Mouse (Mus musculus): ENCODE data around the gene Mlx. TPM values are rescaled to one million over a fixed set of nuclear protein-coding genes. Genes with fewer than 3 reads are reported as not detected.

The Mlx gene
- total and polyA plus RNA-seq, 3 experiments: 18.1 to 23.0 (median 21.3) TPM

GRCm38 (mm10) chr11:101130056-101130756 lies 43.1 kb downstream of the Mlx start:
- Histone ChIP-seq H3K36me3 (ENCODE audit: control insufficient read depth, insufficient read depth, low read length) (no peaks in the 10 kb centered on the region), H3K9ac (ENCODE audit: low read depth, low read length) (no peak overlapping the region; the same call in 1 of the 2 replicates), H3K27ac (peak overlapping the region; percentile 82), H3K4me1 (ENCODE audit: control insufficient read depth, insufficient read depth, low read length) (no peaks in the 10 kb centered on the region; the same call in 1 of the 2 replicates), H3K79me2 (replicated peaks; ENCODE audit: control insufficient read depth, insufficient read depth, low read length) (no peaks in the 10 kb centered on the region), H3K4me3 (no peak overlapping the region), H3K27me3 (ENCODE audit: control insufficient read depth, insufficient read depth, low read length) (no peaks in the 10 kb centered on the region)
- 25% methylated on average over 18 of the region's 18 CpGs for WGBS
- intact Hi-C loops (cut with DNase I): no loop called here
- peak; percentile 66 to 84 for DNase-seq
- TF ChIP-seq POLR2A (IDR thresholded peaks at IDR 0.05; ENCODE audit: insufficient read depth, low read depth, low read length) (peak; percentile 19; the same call in 1 of the 2 replicates), CTCF (IDR thresholded peaks at IDR 0.05) (no peak), EP300 (IDR thresholded peaks at IDR 0.05; ENCODE audit: insufficient read depth, low read depth, low read length) (peak; percentile 79)

- Histone ChIP-seq H3K9ac (ENCODE audit: low read depth, low read length) (no peak overlapping the region), H3K27me3 (ENCODE audit: control insufficient read depth, insufficient read depth, low read length) (no peaks in the 10 kb centered on the region), H3K4me1 (ENCODE audit: control insufficient read depth, insufficient read depth, low read length) (no peaks in the 10 kb centered on the region; the same call in 1 of the 2 replicates), H3K27ac (no peak overlapping the region), H3K4me3 (no peak overlapping the region), H3K79me2 (replicated peaks; ENCODE audit: control insufficient read depth, insufficient read depth, low read length) (no peaks in the 10 kb centered on the region), H3K36me3 (ENCODE audit: control insufficient read depth, insufficient read depth, low read length) (no peaks in the 10 kb centered on the region)
- intact Hi-C loops (cut with DNase I): no loop called here
- 93% methylated on average over 2 of the region's 2 CpGs for WGBS
- no peak for DNase-seq
- TF ChIP-seq EP300 (IDR thresholded peaks at IDR 0.05; ENCODE audit: insufficient read depth, low read depth, low read length) (no peak), CTCF (IDR thresholded peaks at IDR 0.05) (no peak), POLR2A (IDR thresholded peaks at IDR 0.05; ENCODE audit: insufficient read depth, low read depth, low read length) (no peak)
Observed at GRCm38 (mm10) chr11:101131187-101131586, 44.1 kb downstream of the Mlx start.

- peak; percentile 52 for TF ChIP-seq CTCF (IDR thresholded peaks at IDR 0.05)
- TF ChIP-seq EP300 (IDR thresholded peaks at IDR 0.05; ENCODE audit: insufficient read depth, low read depth, low read length): no peak
- intact Hi-C loops (cut with DNase I): no loop called here
- no peak for DNase-seq
- no peaks in the 10 kb centered on the region for H3K79me2 ChIP-seq (replicated peaks; ENCODE audit: control insufficient read depth, insufficient read depth, low read length)
- no peak overlapping the region for H3K27ac ChIP-seq
- no peak overlapping the region for H3K4me3 ChIP-seq
- no peaks in the 10 kb centered on the region; the same call in 1 of the 2 replicates for H3K4me1 ChIP-seq (ENCODE audit: control insufficient read depth, insufficient read depth, low read length)
- H3K27me3 ChIP-seq (ENCODE audit: control insufficient read depth, insufficient read depth, low read length): no peaks in the 10 kb centered on the region
- 89% methylated on average over 6 of the region's 6 CpGs for WGBS
- no peak overlapping the region for H3K9ac ChIP-seq (ENCODE audit: low read depth, low read length)
- no peaks in the 10 kb centered on the region for H3K36me3 ChIP-seq (ENCODE audit: control insufficient read depth, insufficient read depth, low read length)
Observed at GRCm38 (mm10) chr11:101131701-101132100, 44.6 kb downstream of the Mlx start.

GRCm38 (mm10) chr11:101133037-101133436 lies 46.0 kb downstream of the Mlx start:
- no peaks in the 10 kb centered on the region for H3K27me3 ChIP-seq (ENCODE audit: control insufficient read depth, insufficient read depth, low read length)
- H3K36me3 ChIP-seq (ENCODE audit: control insufficient read depth, insufficient read depth, low read length): no peaks in the 10 kb centered on the region
- no peak overlapping the region for H3K27ac ChIP-seq
- DNase-seq: no peak
- WGBS: 43% methylated on average over 12 of the region's 12 CpGs
- no peak overlapping the region for H3K9ac ChIP-seq (ENCODE audit: low read depth, low read length)
- H3K79me2 ChIP-seq (replicated peaks; ENCODE audit: control insufficient read depth, insufficient read depth, low read length): no peaks in the 10 kb centered on the region
- H3K4me1 ChIP-seq (ENCODE audit: control insufficient read depth, insufficient read depth, low read length): no peaks in the 10 kb centered on the region; the same call in 1 of the 2 replicates
- H3K4me3 ChIP-seq: no peak overlapping the region
- intact Hi-C loops (cut with DNase I): no loop called here
- TF ChIP-seq CTCF (IDR thresholded peaks at IDR 0.05): no peak
- no peak for TF ChIP-seq POLR2A (IDR thresholded peaks at IDR 0.05; ENCODE audit: insufficient read depth, low read depth, low read length)
- no peak for TF ChIP-seq EP300 (IDR thresholded peaks at IDR 0.05; ENCODE audit: insufficient read depth, low read depth, low read length)

GRCm38 (mm10) chr11:101134217-101134865 lies 47.3 kb downstream of the Mlx start:
- WGBS: 54% methylated on average over 13 of the region's 13 CpGs
- intact Hi-C loops (cut with DNase I): no loop called here
- DNase-seq: no peak

DNA sequence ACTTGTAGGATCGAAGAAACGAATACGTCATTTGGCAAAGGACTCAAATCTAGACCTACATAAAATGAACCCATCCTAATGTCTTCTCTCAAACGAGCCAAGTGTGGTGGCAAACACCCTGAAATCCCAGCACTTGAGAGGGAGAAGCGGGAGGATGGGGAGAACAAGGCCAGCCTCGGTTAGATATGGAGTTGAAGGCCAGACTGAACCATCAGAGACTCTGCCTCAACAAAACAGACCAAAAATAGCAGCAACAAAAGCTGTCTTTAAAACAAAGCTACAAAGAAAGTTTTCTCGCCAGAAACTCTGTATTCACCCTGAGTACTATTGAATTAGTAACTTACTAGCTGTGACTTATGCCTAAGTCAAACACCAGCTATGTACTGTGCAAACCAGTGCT lies 49.9 kb downstream of the Mlx start:
- Histone ChIP-seq H3K9ac (ENCODE audit: low read depth, low read length) (no peak overlapping the region), H3K4me1 (ENCODE audit: control insufficient read depth, insufficient read depth, low read length) (peaks cover 3% of the 10 kb centered on the region), H3K79me2 (replicated peaks; ENCODE audit: control insufficient read depth, insufficient read depth, low read length) (no peaks in the 10 kb centered on the region), H3K36me3 (ENCODE audit: control insufficient read depth, insufficient read depth, low read length) (no peaks in the 10 kb centered on the region), H3K27me3 (ENCODE audit: control insufficient read depth, insufficient read depth, low read length) (no peaks in the 10 kb centered on the region), H3K4me3 (no peak overlapping the region), H3K27ac (no peak overlapping the region)
- TF ChIP-seq POLR2A (IDR thresholded peaks at IDR 0.05; ENCODE audit: insufficient read depth, low read depth, low read length): no peak
- TF ChIP-seq CTCF (IDR thresholded peaks at IDR 0.05): no peak
- no peak for TF ChIP-seq EP300 (IDR thresholded peaks at IDR 0.05; ENCODE audit: insufficient read depth, low read depth, low read length)
- intact Hi-C loops (cut with DNase I): loop anchor here (5.0 kb wide), 1 partner anchor 35 kb away; the partner anchor contains the start of genes Cntnap1 and Plekhh3
- DNase-seq: no peak
- 79% methylated on average over 7 of the region's 7 CpGs for WGBS

More at GRCm38 (mm10) chr11:101134217-101134865, 47.3 kb downstream of the Mlx start:
- no peaks in the 10 kb centered on the region for H3K79me2 ChIP-seq (replicated peaks; ENCODE audit: control insufficient read depth, insufficient read depth, low read length)
- peaks cover 3% of the 10 kb centered on the region for H3K4me1 ChIP-seq (ENCODE audit: control insufficient read depth, insufficient read depth, low read length)
- no peak overlapping the region for H3K9ac ChIP-seq (ENCODE audit: low read depth, low read length)
- TF ChIP-seq EP300 (IDR thresholded peaks at IDR 0.05; ENCODE audit: insufficient read depth, low read depth, low read length) (0 out of 2 replicates have a peak, but pooled peaks have one; percentile 75), CTCF (IDR thresholded peaks at IDR 0.05) (no peak), POLR2A (IDR thresholded peaks at IDR 0.05; ENCODE audit: insufficient read depth, low read depth, low read length) (no peak)
- no peak overlapping the region for H3K27ac ChIP-seq
- H3K36me3 ChIP-seq (ENCODE audit: control insufficient read depth, insufficient read depth, low read length): no peaks in the 10 kb centered on the region
- H3K27me3 ChIP-seq (ENCODE audit: control insufficient read depth, insufficient read depth, low read length): no peaks in the 10 kb centered on the region
- no peak overlapping the region for H3K4me3 ChIP-seq

Measured in heart, adult 2 months (tissue).